Mouse (Mus musculus): ENCODE results near the gene Hist1h4j. TPM values are rescaled to one million over a fixed set of nuclear protein-coding genes. Genes with fewer than 3 reads are reported as not detected.
"Not testable (repeated sequence)": the region's sequence is repeated elsewhere in the genome, so short reads cannot be mapped to it uniquely, and the experiment has no call there.

Gene Hist1h4j
- 2.4 and 3.6 TPM in 2 replicates for polyA plus RNA-seq (2012; rRNA removed)

DNA sequence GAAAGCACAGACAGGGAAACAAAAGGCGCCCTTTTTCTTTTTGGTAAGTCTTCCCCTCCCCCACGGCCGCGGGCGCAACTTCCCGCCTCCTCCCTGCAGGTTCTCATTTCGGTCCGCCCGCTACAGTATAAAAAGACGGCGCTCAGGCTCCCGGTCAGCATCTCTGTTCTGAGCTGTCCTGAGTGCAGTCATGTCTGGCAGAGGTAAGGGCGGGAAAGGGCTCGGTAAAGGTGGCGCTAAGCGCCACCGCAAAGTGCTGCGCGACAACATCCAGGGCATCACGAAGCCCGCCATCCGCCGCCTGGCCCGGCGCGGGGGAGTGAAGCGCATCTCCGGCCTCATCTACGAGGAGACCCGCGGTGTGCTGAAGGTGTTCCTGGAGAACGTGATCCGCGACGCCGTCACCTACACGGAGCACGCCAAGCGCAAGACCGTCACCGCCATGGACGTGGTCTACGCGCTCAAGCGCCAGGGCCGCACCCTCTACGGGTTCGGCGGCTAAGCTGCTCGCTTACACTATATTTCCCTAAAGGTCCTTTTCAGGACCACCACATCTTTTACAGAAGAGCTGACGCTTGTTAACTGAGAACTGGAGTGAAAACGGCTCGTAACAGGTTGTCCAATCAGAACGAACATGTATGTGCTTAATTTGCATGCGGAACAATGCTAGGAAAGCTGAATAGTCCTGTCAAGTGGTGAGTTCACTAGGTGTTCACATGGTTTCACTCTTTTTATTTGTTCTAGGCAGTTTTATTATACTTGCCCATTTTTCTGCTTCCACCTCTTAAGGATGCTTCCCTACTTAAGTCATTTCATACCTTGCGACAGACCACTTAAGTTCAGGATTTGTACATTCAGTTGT is at the start of gene Hist1h4j:
Hist1h4j (plus strand) TSS at position 159 of the 862 bp plus-strand sequence.
- not testable (repeated sequence) for H3K4me1 ChIP-seq (ENCODE audit: control insufficient read depth, insufficient read depth, low read length); H3K27ac ChIP-seq (ENCODE audit: insufficient read depth, low read length); H3K27me3 ChIP-seq (ENCODE audit: control insufficient read depth, insufficient read depth, low read length)
- peak; percentile 80 to 81 for DNase-seq
- H3K4me3 ChIP-seq (replicated peaks; ENCODE audit: insufficient read depth, low read depth, low read length), result peak within 1 kb of the TSS; percentile 35
- WGBS, result under 1% methylated on average over 48 of the region's 56 CpGs
- peak; percentile 74; the same call in 1 of the 2 replicates for TF ChIP-seq POLR2A (IDR thresholded peaks at IDR 0.05; ENCODE audit: borderline replicate concordance, insufficient read depth, low read length)

DNA sequence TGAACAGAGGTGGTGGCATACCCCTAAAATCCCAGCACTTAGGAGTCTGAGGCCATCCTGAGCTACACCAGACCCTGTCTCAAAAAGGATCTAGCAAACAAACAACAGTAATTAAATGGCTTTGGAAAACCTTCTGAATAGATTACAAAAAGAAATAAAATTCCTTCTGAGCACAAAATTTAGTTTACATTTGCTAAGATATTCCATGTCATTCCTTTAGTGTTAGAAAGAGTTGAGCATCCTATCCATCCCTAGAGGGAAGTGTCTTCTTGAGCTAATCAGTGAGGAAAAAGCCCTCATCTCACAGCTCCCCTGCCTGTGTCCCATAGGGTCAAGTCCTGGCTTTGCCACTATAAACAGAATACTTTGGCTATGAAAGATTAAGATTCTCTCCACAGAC is 37.1 kb upstream of the Hist1h4j start, which contains the start of gene Olfr1359:
Olfr1359 (plus strand) TSS at position 301 of the 400 bp plus-strand sequence.
- H3K4me1 ChIP-seq (ENCODE audit: control insufficient read depth, insufficient read depth, low read length), result no peaks in the 10 kb centered on the region

DNA sequence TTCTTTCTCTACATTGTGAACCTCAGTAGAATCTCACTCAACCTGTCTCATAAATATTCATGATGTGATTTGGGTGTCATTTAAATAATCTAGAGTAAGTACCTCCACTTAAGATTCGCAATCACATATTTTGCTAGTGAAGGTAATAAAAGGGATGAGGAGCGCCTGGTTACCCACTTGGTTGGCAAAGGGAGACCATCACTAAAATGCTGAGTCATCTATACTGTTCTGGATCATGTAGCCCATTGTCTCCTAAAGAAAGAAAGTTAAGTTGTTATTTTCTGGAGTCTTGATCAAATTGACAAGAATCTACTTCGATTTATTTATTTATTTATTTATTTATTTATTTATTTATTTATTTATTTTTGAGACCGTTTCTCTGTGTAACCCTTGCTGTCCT is 28.2 kb upstream of the Hist1h4j start:
- no peak for DNase-seq
- H3K27me3 ChIP-seq (ENCODE audit: control insufficient read depth, insufficient read depth, low read length), result no peaks in the 10 kb centered on the region
- TF ChIP-seq CTCF (IDR thresholded peaks at IDR 0.05; ENCODE audit: borderline replicate concordance, insufficient read depth, low read depth, low read length), result no peak
- TF ChIP-seq POLR2A (IDR thresholded peaks at IDR 0.05; ENCODE audit: borderline replicate concordance, insufficient read depth, low read length), result no peak
- no peaks in the 10 kb centered on the region for H3K4me1 ChIP-seq (ENCODE audit: control insufficient read depth, insufficient read depth, low read length)
- no peak overlapping the region for H3K4me3 ChIP-seq (replicated peaks; ENCODE audit: insufficient read depth, low read depth, low read length)
- WGBS, result 71% methylated on average over 4 of the region's 4 CpGs
- H3K27ac ChIP-seq (ENCODE audit: insufficient read depth, low read length), result no peak overlapping the region

More for the DNA sequence above, 37.1 kb upstream of the Hist1h4j start, which contains the start of gene Olfr1359:
- H3K27ac ChIP-seq (ENCODE audit: insufficient read depth, low read length), result no peak within 1 kb of the TSS
- TF ChIP-seq POLR2A (IDR thresholded peaks at IDR 0.05; ENCODE audit: borderline replicate concordance, insufficient read depth, low read length), result no peak
- TF ChIP-seq CTCF (IDR thresholded peaks at IDR 0.05; ENCODE audit: borderline replicate concordance, insufficient read depth, low read depth, low read length), result no peak
- H3K27me3 ChIP-seq (ENCODE audit: control insufficient read depth, insufficient read depth, low read length), result no peaks in the 10 kb centered on the region
- no peak for DNase-seq
- H3K4me3 ChIP-seq (replicated peaks; ENCODE audit: insufficient read depth, low read depth, low read length), result no peak within 1 kb of the TSS

DNA sequence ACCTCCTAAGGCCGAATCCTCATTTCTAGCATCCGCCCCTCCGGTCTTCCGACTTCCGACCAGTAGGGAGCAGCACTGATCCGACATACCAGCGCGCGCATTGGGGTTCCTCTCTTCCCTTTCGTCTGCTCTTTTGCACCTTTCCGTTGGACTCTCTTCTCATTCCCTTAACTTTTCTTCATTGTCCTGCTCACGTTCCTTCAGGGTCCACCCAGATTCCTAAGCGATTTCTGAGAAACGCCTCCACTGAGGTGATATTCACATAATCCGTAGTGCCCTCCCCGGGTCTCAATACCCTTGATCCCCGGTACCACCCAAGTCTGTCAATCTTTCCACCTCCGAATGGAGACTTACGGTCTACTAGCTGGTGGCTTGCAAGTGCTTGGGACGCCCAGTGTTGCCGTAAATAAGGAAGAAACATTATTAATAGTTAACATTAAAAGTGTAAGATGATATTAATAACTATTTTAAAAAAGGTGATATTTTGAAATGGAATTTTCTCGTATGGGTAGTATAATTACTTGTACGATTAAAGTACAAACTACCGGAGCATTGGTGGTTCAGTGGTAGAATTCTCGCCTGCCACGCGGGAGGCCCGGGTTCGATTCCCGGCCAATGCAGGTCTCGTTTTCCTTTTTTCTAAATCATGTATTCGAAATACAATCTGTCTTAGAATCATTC is 24.7 kb upstream of the Hist1h4j start:
- WGBS, result under 1% methylated on average over 32 of the region's 32 CpGs
- H3K27me3 ChIP-seq (ENCODE audit: control insufficient read depth, insufficient read depth, low read length), result no peaks in the 10 kb centered on the region
- peak; percentile 86 to 92 for DNase-seq
- peak overlapping the region; percentile 92 for H3K4me3 ChIP-seq (replicated peaks; ENCODE audit: insufficient read depth, low read depth, low read length)
- TF ChIP-seq CTCF (IDR thresholded peaks at IDR 0.05; ENCODE audit: borderline replicate concordance, insufficient read depth, low read depth, low read length), result peak; percentile 76
- no peak for TF ChIP-seq POLR2A (IDR thresholded peaks at IDR 0.05; ENCODE audit: borderline replicate concordance, insufficient read depth, low read length)
- H3K27ac ChIP-seq (ENCODE audit: insufficient read depth, low read length), result no peak overlapping the region
- H3K4me1 ChIP-seq (ENCODE audit: control insufficient read depth, insufficient read depth, low read length), result no peaks in the 10 kb centered on the region

DNA sequence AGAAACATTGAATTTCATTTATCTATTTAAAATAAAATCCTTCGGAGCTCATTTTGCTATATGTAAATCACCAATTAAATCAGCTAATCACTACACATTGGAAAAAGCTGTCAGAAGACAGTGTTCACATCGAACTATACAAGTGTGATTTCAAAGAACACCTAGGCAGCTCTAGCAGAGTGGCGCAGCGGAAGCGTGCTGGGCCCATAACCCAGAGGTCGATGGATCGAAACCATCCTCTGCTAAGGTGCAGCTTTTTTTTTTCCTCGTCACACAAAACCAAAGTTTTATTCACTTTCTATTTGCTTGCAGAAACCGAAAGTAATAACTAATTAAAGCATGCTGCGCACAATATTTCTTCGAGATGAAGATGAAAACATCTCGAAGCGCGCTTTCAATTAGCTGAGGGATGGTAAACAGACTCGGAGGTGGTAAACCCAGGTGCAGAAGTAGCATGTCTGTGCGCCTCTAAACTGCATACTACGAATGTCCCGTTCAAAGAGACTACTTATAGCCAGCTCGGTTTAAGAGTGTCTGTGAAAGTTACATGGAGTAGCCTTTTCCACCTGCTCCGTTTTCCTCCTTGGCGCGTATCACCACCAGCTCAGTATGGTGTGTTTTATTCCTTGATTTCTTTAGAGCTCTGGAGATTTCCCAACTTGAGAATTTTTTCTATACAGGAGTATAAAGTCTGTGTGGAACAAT is 23.9 kb upstream of the Hist1h4j start:
- WGBS, result 4% methylated on average over 22 of the region's 22 CpGs
- DNase-seq, result peak; percentile 79 to 84
- Histone ChIP-seq H3K4me1 (ENCODE audit: control insufficient read depth, insufficient read depth, low read length) (no peaks in the 10 kb centered on the region), H3K27ac (ENCODE audit: insufficient read depth, low read length) (no peak overlapping the region), H3K27me3 (ENCODE audit: control insufficient read depth, insufficient read depth, low read length) (no peaks in the 10 kb centered on the region), H3K4me3 (replicated peaks; ENCODE audit: insufficient read depth, low read depth, low read length) (peak overlapping the region; percentile 92)
- TF ChIP-seq POLR2A (IDR thresholded peaks at IDR 0.05; ENCODE audit: borderline replicate concordance, insufficient read depth, low read length) (no peak), CTCF (IDR thresholded peaks at IDR 0.05; ENCODE audit: borderline replicate concordance, insufficient read depth, low read depth, low read length) (no peak)

DNA sequence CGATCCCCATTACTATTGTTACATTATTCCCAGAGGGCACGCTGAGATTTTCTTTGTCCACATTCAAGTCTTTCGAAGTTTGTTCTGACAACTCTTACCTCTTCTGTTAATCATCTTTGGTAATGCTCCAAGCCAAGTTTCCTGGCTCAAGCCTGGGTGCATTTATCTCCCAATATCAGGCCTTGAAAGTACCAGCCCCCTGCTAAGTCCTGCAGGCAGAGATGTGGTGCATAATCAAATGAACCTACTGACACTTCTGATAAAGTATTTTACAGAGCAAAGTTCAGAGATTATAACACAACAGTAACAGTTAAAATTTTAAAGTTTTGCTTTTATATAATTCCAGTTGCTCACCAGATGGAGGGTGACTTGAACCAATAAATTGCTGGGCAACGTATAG is 23.2 kb upstream of the Hist1h4j start:
- H3K27ac ChIP-seq (ENCODE audit: insufficient read depth, low read length), result no peak overlapping the region
- no peaks in the 10 kb centered on the region for H3K4me1 ChIP-seq (ENCODE audit: control insufficient read depth, insufficient read depth, low read length)
- TF ChIP-seq CTCF (IDR thresholded peaks at IDR 0.05; ENCODE audit: borderline replicate concordance, insufficient read depth, low read depth, low read length), result no peak
- no peak for TF ChIP-seq POLR2A (IDR thresholded peaks at IDR 0.05; ENCODE audit: borderline replicate concordance, insufficient read depth, low read length)
- no peaks in the 10 kb centered on the region for H3K27me3 ChIP-seq (ENCODE audit: control insufficient read depth, insufficient read depth, low read length)
- no peak overlapping the region for H3K4me3 ChIP-seq (replicated peaks; ENCODE audit: insufficient read depth, low read depth, low read length)
- 33% methylated on average over 4 of the region's 4 CpGs for WGBS
- no peak for DNase-seq

DNA sequence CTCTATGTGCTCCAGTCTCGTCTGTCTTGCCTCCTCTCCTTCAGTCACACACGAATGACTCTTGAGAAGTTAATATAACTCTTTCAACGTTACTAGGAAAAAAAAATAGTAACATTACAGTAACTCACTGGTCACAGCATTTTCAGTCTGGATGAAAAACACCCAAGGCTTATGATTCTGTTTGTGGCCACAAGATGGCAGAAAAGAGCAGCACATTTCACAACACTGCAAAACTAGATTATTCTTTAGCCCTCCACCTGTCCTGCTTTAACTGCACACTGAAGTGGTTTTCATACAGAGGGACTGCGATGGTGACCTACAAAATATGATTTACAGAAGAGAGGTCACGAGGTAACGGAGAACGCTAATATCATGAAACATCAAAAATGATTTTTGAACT is 20.1 kb upstream of the Hist1h4j start:
- Histone ChIP-seq H3K4me1 (ENCODE audit: control insufficient read depth, insufficient read depth, low read length) (no peaks in the 10 kb centered on the region), H3K4me3 (replicated peaks; ENCODE audit: insufficient read depth, low read depth, low read length) (no peak overlapping the region), H3K27ac (ENCODE audit: insufficient read depth, low read length) (no peak overlapping the region), H3K27me3 (ENCODE audit: control insufficient read depth, insufficient read depth, low read length) (no peaks in the 10 kb centered on the region)
- TF ChIP-seq CTCF (IDR thresholded peaks at IDR 0.05; ENCODE audit: borderline replicate concordance, insufficient read depth, low read depth, low read length) (peak; percentile 53; the same call in 1 of the 2 replicates), POLR2A (IDR thresholded peaks at IDR 0.05; ENCODE audit: borderline replicate concordance, insufficient read depth, low read length) (no peak)
- DNase-seq, result peak; percentile 71 to 74
- WGBS, result under 1% methylated on average over 7 of the region's 7 CpGs

Measured in cerebellum, adult 2 months (tissue).